In genomic region chr9:7836331-7836730, GRCm38 (mm10) we compare ENCODE assay signal across 8 mouse cellular contexts. TPM values are rescaled to one million over a fixed set of nuclear protein-coding genes. Genes with fewer than 3 reads are reported as not detected.
DNase-seq lines count a peak whose midpoint lies in the region; ATAC-seq and TF ChIP-seq lines count a peak whose summit lies in the region.

No protein-coding gene starts in this region.

- peaks cover 46% of the 10 kb centered on the region for H3K4me1 ChIP-seq in hindbrain, embryonic 15.5 days (replicated peaks)
- peaks cover 4% of the 10 kb centered on the region; the same call in 1 of the 2 replicates for H3K4me1 ChIP-seq in spleen, adult 2 months (ENCODE audit: control insufficient read depth, insufficient read depth, insufficient read length)

- TF ChIP-seq CTCF in spleen, adult 2 months (IDR thresholded peaks at IDR 0.05; ENCODE audit: extremely low read depth, insufficient read depth, insufficient read length, insufficient replicate concordance), result no peak

- intact Hi-C loops in left cerebral cortex, postnatal 4 days (cut with DNase I), result no loop called here

- peak; percentile 23 for ATAC-seq in hindbrain, embryonic 15.5 days (ENCODE audit: low FRiP score, low read depth)
- peak; percentile 40 for ATAC-seq in megakaryocyte-erythroid progenitor cell, adult 5-6 weeks (replicated peaks; ENCODE audit: low FRiP score, low TSS enrichment, poor library complexity, severe bottlenecking)

- no peaks in the 10 kb centered on the region for H3K9me3 ChIP-seq in hindbrain, embryonic 15.5 days

- H3K9ac ChIP-seq in hindbrain, embryonic 15.5 days, result peak overlapping the region; percentile 85

- under 1% methylated on average over 16 of the region's 16 CpGs for WGBS in hindbrain, embryonic 15.5 days
- WGBS in spleen, adult 2 months, result under 1% methylated on average over 16 of the region's 16 CpGs

- no peaks in the 10 kb centered on the region for H3K27me3 ChIP-seq in hindbrain, embryonic 15.5 days
- H3K27me3 ChIP-seq in spleen, adult 2 months (ENCODE audit: control insufficient read depth, insufficient read depth, low read length), result no peaks in the 10 kb centered on the region

- peak overlapping the region; percentile 79 for H3K4me2 ChIP-seq in hindbrain, embryonic 15.5 days

- peaks cover 8% of the 10 kb centered on the region for H3K36me3 ChIP-seq in hindbrain, embryonic 15.5 days
- H3K36me3 ChIP-seq in spleen, adult 2 months (ENCODE audit: control insufficient read depth, insufficient read depth, low read length), result peaks cover 7% of the 10 kb centered on the region

- peak overlapping the region; percentile 60 for H3K4me3 ChIP-seq in hindbrain, embryonic 15.5 days
- peak overlapping the region; percentile 73 for H3K4me3 ChIP-seq in spleen, adult 2 months (ENCODE audit: extremely low read depth, insufficient read depth, insufficient read length)

- H3K27ac ChIP-seq in hindbrain, embryonic 15.5 days (replicated peaks), result peak overlapping the region; percentile 98
- H3K27ac ChIP-seq in spleen, adult 2 months (ENCODE audit: insufficient read depth, low read length), result peak overlapping the region; percentile 95

- DNase-seq in layer of hippocampus, adult 11-12 months (ENCODE audit: low spot score), result peak; percentile 45
- no peak for DNase-seq in layer of hippocampus, adult 9-10 months (ENCODE audit: low spot score)
- DNase-seq in cerebellum, postnatal 10 days, result peak; percentile 77 to 79
- DNase-seq in frontal cortex, postnatal 25 days (ENCODE audit: low spot score in 2 of 2), result peak; percentile 19 to 24
- peak; percentile 56 for DNase-seq in left cerebral cortex, postnatal 4 days
- DNase-seq in spleen, adult 2 months (ENCODE audit: low read depth in 1 of 2, low spot score in 2 of 2), result peak in 1 of 2 experiments; percentile 31

- TF ChIP-seq POLR2A in spleen, adult 2 months (IDR thresholded peaks at IDR 0.05; ENCODE audit: low read depth, low read length), result no peak

RNA-seq across cellular contexts. Expression of gene Birc2, which starts 0.5 kb away (rescaled TPM):
- polyA plus RNA-seq in hindbrain, embryonic 15.5 days (2015; fragmentation: Nextera tagmentation; extraction: Ambion mirVana), result 35.0 and 44.8 TPM in 2 replicates
- total RNA-seq in left cerebral cortex, postnatal 4 days (2021), result 10 to 100 TPM; 28.1 to 30.5 TPM
- total RNA-seq in megakaryocyte-erythroid progenitor cell, adult 5-6 weeks (2014; fragmentation: Nextera tagmentation), result 34.6 and 41.7 TPM in 2 replicates
- total RNA-seq in megakaryocyte-erythroid progenitor cell, adult 5-6 weeks (2017), result 36.7 and 61.3 TPM in 2 replicates
- polyA plus RNA-seq in spleen, adult 2 months (2012; rRNA removed), result 16.4 and 17.7 TPM in 2 replicates

RNA-seq across cellular contexts. Expression of gene Birc3, which starts 36.7 kb away (rescaled TPM):
- polyA plus RNA-seq in hindbrain, embryonic 15.5 days (2015; fragmentation: Nextera tagmentation; extraction: Ambion mirVana), result 2.2 and 2.4 TPM in 2 replicates
- total RNA-seq in left cerebral cortex, postnatal 4 days (2021), result 1 to 10 TPM; 1.8 to 3.4 TPM
- 6.8 and 8.8 TPM in 2 replicates for total RNA-seq in megakaryocyte-erythroid progenitor cell, adult 5-6 weeks (2014; fragmentation: Nextera tagmentation)
- 9.9 and 33.6 TPM in 2 replicates for total RNA-seq in megakaryocyte-erythroid progenitor cell, adult 5-6 weeks (2017)
- polyA plus RNA-seq in spleen, adult 2 months (2012; rRNA removed), result 44.9 and 45.8 TPM in 2 replicates
